Mouse (Mus musculus) spleen, postnatal 36 days (tissue): ENCODE data around the gene Ankrd44.

Experiments used
- DNase-seq, 2 experiments: peaks; one replicate each; pipeline ENCODE4 v3.0.0; 2022; ENCODE audit warnings: low spot score in 2 of 2, mixed read lengths in 1 of 2

Ankrd44 gene

DNA sequence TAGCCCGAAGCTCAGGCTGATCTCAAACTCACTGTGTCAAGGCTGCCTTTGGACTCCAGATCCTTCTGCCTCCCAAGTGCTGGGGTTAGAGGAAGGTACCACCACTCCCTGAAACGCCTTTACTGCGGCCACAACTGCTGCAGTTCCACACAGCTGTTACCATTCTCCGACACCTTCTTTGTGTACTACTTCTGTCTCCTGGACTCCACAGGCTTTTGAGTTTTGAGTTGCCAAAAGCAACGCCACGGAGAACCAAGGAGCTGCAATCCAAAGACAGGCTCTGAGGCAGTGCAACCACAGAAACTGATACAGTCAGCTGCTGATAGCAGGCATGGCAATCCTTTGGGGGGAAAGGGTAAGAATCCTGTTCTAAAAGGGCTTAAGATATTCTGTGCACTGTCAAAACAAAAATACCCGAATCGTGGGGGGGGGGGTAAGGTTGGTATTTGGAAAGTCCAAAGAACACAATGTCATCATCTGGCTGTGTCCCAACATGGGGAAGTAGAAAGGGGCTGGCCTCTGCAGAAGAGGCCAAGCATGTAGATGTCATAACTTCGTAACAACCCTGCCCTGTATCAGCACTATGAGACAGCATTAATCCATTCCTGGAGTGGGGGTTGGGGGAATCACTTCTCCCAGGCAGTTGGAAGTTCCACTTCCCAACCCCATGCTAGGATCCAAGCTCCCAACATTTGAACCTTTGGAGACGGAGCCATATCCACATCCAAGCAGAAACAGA, 116.2 kb downstream of the Ankrd44 start:
- DNase-seq = peak in 1 of 2 experiments; percentile 12

DNA sequence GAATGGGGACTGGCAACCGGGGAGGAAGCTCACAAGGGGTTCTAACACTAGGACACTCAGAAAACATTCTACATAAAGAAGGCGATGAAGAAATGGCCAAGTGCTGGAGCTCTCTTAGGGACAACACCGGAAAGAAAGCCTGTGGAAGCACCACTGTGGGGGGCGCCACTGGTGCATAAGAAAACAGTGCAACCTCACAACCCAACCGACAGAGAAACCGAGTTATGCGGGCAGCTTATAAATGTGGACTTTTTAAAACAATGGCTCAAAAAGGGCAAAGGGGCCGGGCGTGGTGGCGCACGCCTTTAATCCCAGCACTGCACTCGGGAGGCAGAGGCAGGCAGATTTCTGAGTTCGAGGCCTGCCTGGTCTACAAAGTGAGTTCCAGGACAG, 117.1 kb downstream of the Ankrd44 start:
- no peak for DNase-seq

GRCm38 (mm10) chr1:54808401-54809097, 117.6 kb downstream of the Ankrd44 start:
- no peak for DNase-seq

- DNase-seq = no peak
Measured at GRCm38 (mm10) chr1:54807832-54808231, 118.4 kb downstream of the Ankrd44 start.

DNA sequence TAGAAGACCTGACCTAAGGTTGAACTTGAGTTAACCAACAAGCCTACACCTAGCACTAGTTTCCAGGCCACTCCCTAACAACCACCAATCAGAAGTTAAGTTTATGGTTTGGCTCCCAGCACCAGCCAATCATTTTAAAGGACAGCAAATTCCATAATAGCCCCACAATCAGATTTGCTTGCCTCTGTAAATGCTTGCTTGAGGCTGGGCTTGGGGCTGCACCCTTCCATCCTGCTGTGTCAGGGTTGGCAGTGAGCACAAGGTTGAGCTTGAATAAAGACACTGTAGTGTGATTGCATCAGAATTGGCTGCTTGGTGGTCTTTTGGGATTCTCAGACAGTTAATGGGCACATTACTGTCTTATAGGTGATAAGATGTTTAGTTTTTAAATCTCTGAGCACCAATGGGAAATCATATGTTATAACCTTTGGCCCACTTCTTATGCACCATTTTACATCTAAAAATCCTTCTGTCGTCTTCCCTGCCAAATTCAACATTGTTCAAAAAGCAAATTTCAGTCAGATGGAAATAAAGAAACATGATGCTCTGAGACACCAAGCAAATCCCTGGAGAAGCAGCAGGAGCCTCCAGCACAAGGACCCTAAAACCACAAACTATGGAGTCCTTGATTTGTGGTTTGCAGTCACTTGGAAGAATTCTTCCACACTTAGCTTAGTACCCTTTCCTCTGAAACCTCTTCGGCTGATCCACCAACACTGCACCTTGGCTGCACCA, 119.9 kb downstream of the Ankrd44 start:
- no peak for DNase-seq

- no peak for DNase-seq
Measured at GRCm38 (mm10) chr1:54804406-54804805, 121.8 kb downstream of the Ankrd44 start.

DNA sequence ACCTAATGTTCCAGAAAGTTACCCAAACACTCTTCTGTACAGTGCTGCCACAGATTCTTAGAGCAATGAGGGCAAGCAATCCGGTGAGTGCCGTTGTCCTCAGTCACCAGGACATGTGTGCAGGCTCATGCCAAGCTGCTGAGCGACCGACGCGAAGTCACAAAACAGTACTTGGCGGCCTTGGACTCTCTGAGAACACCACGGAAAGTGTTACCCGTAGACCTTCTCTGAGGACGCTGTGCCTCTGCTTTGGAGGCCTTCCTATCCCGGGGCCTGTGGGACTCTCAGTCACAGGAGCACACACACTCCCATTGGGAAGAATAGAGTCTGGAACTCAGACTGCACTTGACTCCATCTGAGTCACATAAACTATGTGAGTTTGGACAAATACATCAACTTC, 123.5 kb downstream of the Ankrd44 start:
- DNase-seq = no peak

- DNase-seq = no peak
Measured at GRCm38 (mm10) chr1:54801256-54801655, 124.9 kb downstream of the Ankrd44 start.

GRCm38 (mm10) chr1:54799421-54799820, 126.8 kb downstream of the Ankrd44 start:
- no peak for DNase-seq

DNA sequence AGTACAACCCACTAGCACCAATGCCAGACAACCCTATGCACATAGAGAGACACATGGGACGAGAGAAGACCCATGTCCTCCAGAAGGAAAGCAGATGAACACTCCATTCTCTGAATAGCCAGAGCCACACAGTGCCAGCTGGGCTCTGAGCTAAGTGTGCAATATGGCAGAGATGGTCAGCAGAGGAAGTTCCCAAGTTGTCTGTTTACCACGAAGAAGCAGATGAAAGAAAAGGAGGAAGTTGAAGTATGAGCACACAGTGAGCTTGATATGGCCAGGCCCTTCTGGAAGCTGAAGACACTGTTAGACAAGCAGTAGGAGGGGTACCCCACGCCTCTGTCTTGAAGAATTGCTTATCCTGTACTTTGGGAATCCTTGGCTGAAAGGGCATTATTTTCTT, 127.8 kb downstream of the Ankrd44 start:
- peak; percentile 17 to 39 for DNase-seq

- DNase-seq = no peak
Measured at GRCm38 (mm10) chr1:54794709-54795108, 131.5 kb downstream of the Ankrd44 start.

DNA sequence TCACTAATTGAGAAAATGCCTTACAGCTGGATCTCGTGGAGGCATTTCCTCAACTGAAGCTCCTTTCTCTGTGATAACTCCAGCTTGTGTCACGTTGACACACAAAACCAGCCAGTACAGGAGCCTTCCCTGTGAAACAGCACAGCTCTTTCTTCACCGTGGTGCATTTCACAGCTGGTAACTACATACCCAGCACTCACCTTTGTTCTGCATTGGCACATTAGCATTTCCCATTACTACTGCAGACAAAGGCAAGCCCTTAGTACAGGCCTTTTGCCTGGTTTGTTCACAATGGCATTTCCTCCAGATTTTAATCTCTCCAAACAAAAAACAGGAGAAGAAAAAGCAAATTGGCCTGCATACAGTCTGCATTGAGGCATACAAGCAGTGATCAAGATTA, 134.8 kb downstream of the Ankrd44 start:
- no peak for DNase-seq

DNA sequence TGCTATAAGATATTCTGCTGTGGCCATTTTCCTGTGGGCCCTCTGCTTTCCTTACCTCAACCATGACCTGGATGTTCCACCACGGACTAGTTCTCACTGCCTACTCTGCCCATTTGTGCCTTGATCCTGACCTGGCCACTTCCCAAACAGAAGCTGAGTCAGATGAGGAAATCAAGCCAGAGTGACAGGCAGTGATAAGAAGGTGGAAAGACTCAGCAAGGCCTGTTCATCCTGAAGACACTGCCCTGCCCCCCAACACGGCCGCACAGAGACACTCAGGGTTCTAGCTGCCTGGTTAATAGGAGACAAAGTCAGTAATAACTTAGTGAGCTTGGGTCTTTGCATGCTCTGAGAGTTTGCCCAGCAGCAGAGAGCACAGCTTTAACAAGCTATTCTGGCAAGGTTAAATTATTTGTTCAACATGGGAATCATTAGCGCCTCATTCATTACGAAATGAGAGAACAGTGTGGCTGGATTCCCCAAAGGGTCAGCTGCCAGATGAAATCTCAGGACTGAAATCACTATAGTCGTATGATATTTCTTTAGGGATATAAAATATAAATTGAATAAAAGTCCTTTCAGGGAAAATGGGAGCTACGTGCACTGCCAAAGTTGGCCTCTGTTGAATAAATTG, 136.7 kb downstream of the Ankrd44 start:
- DNase-seq = no peak

DNA sequence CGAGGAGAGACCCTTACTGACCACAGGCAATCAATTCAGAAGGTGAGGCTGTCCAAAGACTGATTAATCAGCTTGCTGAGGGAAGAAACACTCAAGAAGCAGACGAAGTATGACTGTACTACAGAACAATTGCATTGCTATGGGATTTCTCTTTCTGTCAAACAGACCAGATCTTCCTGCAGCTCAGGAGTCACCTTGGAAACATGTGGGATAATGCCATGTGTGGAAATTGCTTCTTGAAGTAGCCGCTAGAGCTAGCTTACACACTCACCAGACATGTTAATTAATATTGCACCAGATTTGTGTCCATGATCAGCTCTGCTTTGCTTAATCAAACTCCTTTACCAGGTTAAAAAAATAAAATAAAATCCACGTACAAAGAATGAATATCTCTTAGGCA, 137.8 kb downstream of the Ankrd44 start:
- DNase-seq = no peak

- DNase-seq = no peak
Measured at GRCm38 (mm10) chr1:54778151-54778550, 148.0 kb downstream of the Ankrd44 start.

- no peak for DNase-seq
Measured at GRCm38 (mm10) chr1:54777104-54777503, 149.1 kb downstream of the Ankrd44 start.

DNA sequence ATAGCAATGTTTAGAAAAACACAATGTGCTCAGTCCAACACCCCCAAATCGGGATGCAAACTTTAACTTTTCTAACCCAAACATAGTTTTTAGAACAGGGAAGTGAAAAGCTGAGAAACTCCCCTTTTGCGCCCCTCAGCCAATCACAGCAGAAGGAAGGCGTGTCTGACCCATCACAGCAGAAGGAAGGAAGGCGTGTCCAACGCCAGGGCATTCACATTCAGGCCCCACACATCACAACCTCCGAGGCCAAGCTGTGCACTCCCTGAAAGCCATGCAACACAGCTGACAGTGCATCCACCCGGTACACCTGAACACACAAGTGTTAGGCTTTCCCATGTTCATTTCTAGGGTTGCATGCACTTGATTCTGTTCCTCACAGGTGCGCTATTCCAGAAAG, 150.1 kb downstream of the Ankrd44 start:
- no peak for DNase-seq

GRCm38 (mm10) chr1:54772843-54773242, 153.3 kb downstream of the Ankrd44 start:
- no peak for DNase-seq

GRCm38 (mm10) chr1:54771471-54771870, 154.7 kb downstream of the Ankrd44 start:
- no peak for DNase-seq

DNA sequence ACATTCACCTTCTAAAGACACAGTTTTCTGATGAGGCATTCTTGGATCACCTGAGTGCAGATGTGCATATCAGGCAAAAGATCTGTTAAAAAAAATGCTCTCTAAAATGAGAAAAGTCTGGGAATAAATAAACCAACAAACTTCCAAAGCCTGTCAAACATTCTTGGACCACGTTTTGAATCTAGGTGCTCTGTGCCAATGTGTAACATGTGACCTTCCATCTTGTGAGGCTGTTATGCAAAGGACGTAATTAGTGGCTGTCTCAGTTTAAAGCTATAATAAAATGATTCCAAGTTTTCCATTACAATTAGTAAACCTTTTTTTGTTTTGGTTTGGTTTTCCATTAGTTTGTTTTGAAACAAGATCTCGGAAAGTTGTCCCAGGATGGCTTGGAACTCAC, 159.0 kb downstream of the Ankrd44 start:
- no peak for DNase-seq

- DNase-seq = no peak
Measured at GRCm38 (mm10) chr1:54765632-54766238, 160.5 kb downstream of the Ankrd44 start.
